Mouse (Mus musculus) CD8-positive naive resting alpha-beta T cell, adult 2 months (primary cell): ENCODE measurements around the gene Brk1.
A peak's percentile ranks its signal among the peaks of the same experiment; 100 is the strongest.

Experiments
- DNase-seq, 2 experiments: peaks; one replicate each; pipeline ENCODE4 v3.0.0; 2022; ENCODE audit warnings: low read depth in 2 of 2, low spot score in 2 of 2

The Brk1 gene

GRCm38 (mm10) chr6:113659648-113660491 lies 55.3 kb downstream of the Brk1 start:
- no peak for DNase-seq

- peak in 1 of 2 experiments; percentile 9 for DNase-seq
Observed at GRCm38 (mm10) chr6:113660492-113661352, 56.1 kb downstream of the Brk1 start.

GRCm38 (mm10) chr6:113661353-113662241 lies 57.0 kb downstream of the Brk1 start:
- peak in 1 of 2 experiments; percentile 8 for DNase-seq

GRCm38 (mm10) chr6:113662964-113663700 lies 58.6 kb downstream of the Brk1 start:
- peak in 1 of 2 experiments; percentile 13 for DNase-seq

- no peak for DNase-seq
Observed at GRCm38 (mm10) chr6:113664305-113664704, 59.7 kb downstream of the Brk1 start.
